Mouse (Mus musculus) right cerebral cortex, postnatal 10 days (tissue): ENCODE data around the gene Dab1.

Experiments
- DNase-seq, 2 experiments: peaks; one replicate each; pipeline ENCODE4 v3.0.0; 2021; ENCODE audit warnings: low spot score in 2 of 2

Dab1 gene

GRCm38 (mm10) chr4:104249462-104249861, 630.3 kb downstream of the Dab1 start:
- DNase-seq: no peak

- no peak for DNase-seq
Measured at GRCm38 (mm10) chr4:104257776-104258175, 638.6 kb downstream of the Dab1 start.

GRCm38 (mm10) chr4:104269422-104270172, 650.4 kb downstream of the Dab1 start:
- DNase-seq: peak; percentile 37 to 55

GRCm38 (mm10) chr4:104270173-104270557, 651.0 kb downstream of the Dab1 start:
- peak in 1 of 2 experiments; percentile 43 for DNase-seq

- DNase-seq: no peak
Measured at GRCm38 (mm10) chr4:104275260-104275659, 656.1 kb downstream of the Dab1 start.

- no peak for DNase-seq
Measured at GRCm38 (mm10) chr4:104276916-104277315, 657.8 kb downstream of the Dab1 start.

- DNase-seq: no peak
Measured at GRCm38 (mm10) chr4:104281518-104281917, 662.4 kb downstream of the Dab1 start.

- no peak for DNase-seq
Measured at GRCm38 (mm10) chr4:104283906-104284305, 664.7 kb downstream of the Dab1 start.

- no peak for DNase-seq
Measured at GRCm38 (mm10) chr4:104288401-104288800, 669.2 kb downstream of the Dab1 start.

GRCm38 (mm10) chr4:104301764-104302163, 682.6 kb downstream of the Dab1 start:
- DNase-seq: no peak

GRCm38 (mm10) chr4:104302996-104303652, 684.0 kb downstream of the Dab1 start:
- DNase-seq: no peak

GRCm38 (mm10) chr4:104307781-104308180, 688.6 kb downstream of the Dab1 start:
- DNase-seq: no peak

GRCm38 (mm10) chr4:104326221-104326620, 707.1 kb downstream of the Dab1 start:
- DNase-seq: no peak

GRCm38 (mm10) chr4:104331896-104332295, 712.7 kb downstream of the Dab1 start:
- DNase-seq: no peak

- DNase-seq: no peak
Measured at GRCm38 (mm10) chr4:104332399-104332798, 713.2 kb downstream of the Dab1 start.

GRCm38 (mm10) chr4:104337279-104337678, 718.1 kb downstream of the Dab1 start:
- no peak for DNase-seq

- DNase-seq: no peak
Measured at GRCm38 (mm10) chr4:104338382-104338781, 719.2 kb downstream of the Dab1 start.

GRCm38 (mm10) chr4:104361345-104361744, 742.2 kb downstream of the Dab1 start:
- no peak for DNase-seq

GRCm38 (mm10) chr4:104366491-104366890, 747.3 kb downstream of the Dab1 start:
- DNase-seq: no peak

GRCm38 (mm10) chr4:104366894-104367740, 748.0 kb downstream of the Dab1 start:
- DNase-seq: peak; percentile 89 to 90

GRCm38 (mm10) chr4:104367741-104368411, 748.7 kb downstream of the Dab1 start:
- DNase-seq: peak; percentile 37 to 46

- peak; percentile 90 to 91 for DNase-seq
Measured at GRCm38 (mm10) chr4:104368561-104369021, 749.4 kb downstream of the Dab1 start.
